Mouse (Mus musculus): Measurements from ENCODE around the gene Mus81. TPM values are rescaled to one million over a fixed set of nuclear protein-coding genes. Genes with fewer than 3 reads are reported as not detected.

Gene Mus81
- polyA plus RNA-seq, 1 experiment from 2014 or later, result 38.4 TPM

DNA sequence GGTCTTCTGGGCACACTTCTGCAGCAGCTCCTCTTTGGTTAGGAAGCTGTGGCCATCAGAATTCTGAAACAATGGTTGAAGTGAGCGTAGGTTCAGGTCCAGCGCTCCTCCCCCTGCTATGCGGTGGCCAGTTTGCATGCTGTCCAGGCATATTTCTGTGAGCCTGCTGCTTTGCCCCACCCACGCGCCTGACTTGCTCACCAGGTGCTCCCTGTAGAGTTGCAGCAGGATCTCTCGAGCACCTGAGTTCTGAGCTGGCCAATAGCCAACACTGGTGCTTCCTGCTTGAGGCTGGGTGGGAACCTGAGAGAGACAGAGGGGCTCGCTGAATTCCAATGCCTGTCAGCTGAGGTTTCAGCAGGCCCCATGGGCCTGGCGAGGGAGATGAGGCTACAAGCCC lies 1.9 kb downstream of the Mus81 start:
- H3K9me3 ChIP-seq (ENCODE audit: control insufficient read depth, low read length), result no peaks in the 10 kb centered on the region
- no peaks in the 10 kb centered on the region for H3K27me3 ChIP-seq (ENCODE audit: control insufficient read depth, insufficient read depth, low read length)
- ATAC-seq (ENCODE audit: low FRiP score) (no peak), DNase-seq (ENCODE audit: low spot score, missing footprints) (no peak)
- H3K9ac ChIP-seq (ENCODE audit: low read length), result no peak overlapping the region; the same call in 1 of the 2 replicates
- 89% methylated on average over 8 of the region's 8 CpGs for WGBS
- no peak overlapping the region for H3K27ac ChIP-seq (ENCODE audit: low read depth, low read length)
- H3K36me3 ChIP-seq (ENCODE audit: control insufficient read depth, insufficient read depth, low read length), result no peaks in the 10 kb centered on the region; the same call in none of the 2 replicates
- no peak overlapping the region for H3K4me2 ChIP-seq
- H3K4me3 ChIP-seq (ENCODE audit: low read depth, low read length), result no peak overlapping the region
- peaks cover 20% of the 10 kb centered on the region for H3K4me1 ChIP-seq (ENCODE audit: control insufficient read depth, insufficient read depth, low read length)

DNA sequence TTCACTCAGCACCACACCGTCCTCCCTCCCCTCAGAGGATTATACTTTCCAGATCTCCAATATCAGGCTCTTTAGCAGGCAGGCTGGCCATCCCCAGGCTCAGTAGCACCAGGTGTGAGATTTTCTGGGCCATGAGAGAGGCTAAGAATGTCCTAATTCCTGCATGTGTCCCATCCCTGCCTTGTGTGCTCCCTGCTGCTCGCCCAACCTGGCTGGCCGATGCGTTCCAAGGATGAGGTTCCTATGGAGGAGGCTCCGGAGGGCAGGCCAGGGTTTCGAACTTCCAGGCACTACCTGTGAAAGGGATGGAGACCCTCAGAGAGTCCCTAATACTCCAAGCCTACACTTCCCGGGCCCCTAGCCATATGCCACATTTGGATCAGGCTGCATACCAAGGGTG lies 2.4 kb downstream of the Mus81 start:
- ATAC-seq (ENCODE audit: low FRiP score) (no peak), DNase-seq (ENCODE audit: low spot score, missing footprints) (no peak)
- Histone ChIP-seq H3K4me2 (no peak overlapping the region), H3K9ac (ENCODE audit: low read length) (no peak overlapping the region; the same call in 1 of the 2 replicates), H3K9me3 (ENCODE audit: control insufficient read depth, low read length) (no peaks in the 10 kb centered on the region), H3K36me3 (ENCODE audit: control insufficient read depth, insufficient read depth, low read length) (no peaks in the 10 kb centered on the region; the same call in none of the 2 replicates), H3K4me1 (ENCODE audit: control insufficient read depth, insufficient read depth, low read length) (peaks cover 20% of the 10 kb centered on the region), H3K27me3 (ENCODE audit: control insufficient read depth, insufficient read depth, low read length) (no peaks in the 10 kb centered on the region), H3K27ac (ENCODE audit: low read depth, low read length) (no peak overlapping the region), H3K4me3 (ENCODE audit: low read depth, low read length) (no peak overlapping the region)
- 91% methylated on average over 7 of the region's 7 CpGs for WGBS

DNA sequence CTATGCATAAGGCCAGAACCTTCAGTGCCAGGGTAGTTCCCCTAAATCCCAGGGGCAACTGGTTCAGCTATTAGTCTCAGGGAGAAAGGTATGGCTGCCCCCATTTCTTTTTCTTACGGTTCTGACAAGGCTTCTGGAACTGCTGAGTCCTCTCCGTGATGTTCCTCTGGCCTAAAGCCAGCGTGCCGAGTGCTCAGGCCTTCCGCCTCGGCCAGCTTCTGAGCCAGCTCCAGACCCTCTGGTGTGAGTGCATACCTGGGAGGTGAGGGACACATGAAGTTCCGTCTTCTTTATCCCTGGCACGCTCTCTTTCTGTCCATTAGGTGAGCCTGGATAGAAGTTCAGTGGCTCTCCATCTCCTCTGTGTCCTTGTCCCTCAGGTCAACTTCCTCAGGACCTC lies 2.8 kb downstream of the Mus81 start:
- WGBS, result 95% methylated on average over 8 of the region's 8 CpGs

DNA sequence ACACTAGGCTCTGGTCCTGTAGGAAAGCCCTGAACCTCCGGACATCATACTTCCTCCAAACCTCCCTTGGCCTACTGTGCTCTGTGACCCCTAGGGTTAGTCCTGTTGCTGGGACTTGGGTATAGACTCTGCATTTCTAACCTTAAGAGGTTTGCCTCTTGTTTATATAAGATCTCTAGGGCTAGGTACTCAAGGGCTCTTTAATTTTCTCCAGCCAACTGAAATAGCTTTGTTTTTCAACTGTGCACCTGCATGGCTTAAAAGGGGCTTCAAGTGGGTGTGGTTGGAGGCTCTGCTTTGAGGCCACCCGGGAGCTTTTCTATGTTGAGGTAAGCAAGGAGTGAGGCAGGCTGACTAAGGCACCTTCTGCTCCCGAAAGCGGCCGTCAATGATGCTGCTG lies 3.7 kb downstream of the Mus81 start:
- H3K4me3 ChIP-seq (ENCODE audit: low read depth, low read length), result no peak overlapping the region
- H3K9ac ChIP-seq (ENCODE audit: low read length), result no peak overlapping the region
- H3K4me2 ChIP-seq, result no peak overlapping the region
- ATAC-seq (ENCODE audit: low FRiP score) (no peak), DNase-seq (ENCODE audit: low spot score, missing footprints) (no peak)
- no peaks in the 10 kb centered on the region; the same call in none of the 2 replicates for H3K36me3 ChIP-seq (ENCODE audit: control insufficient read depth, insufficient read depth, low read length)
- peaks cover 15% of the 10 kb centered on the region for H3K4me1 ChIP-seq (ENCODE audit: control insufficient read depth, insufficient read depth, low read length)
- no peaks in the 10 kb centered on the region for H3K9me3 ChIP-seq (ENCODE audit: control insufficient read depth, low read length)
- H3K27ac ChIP-seq (ENCODE audit: low read depth, low read length), result no peak overlapping the region
- H3K27me3 ChIP-seq (ENCODE audit: control insufficient read depth, insufficient read depth, low read length), result no peaks in the 10 kb centered on the region
- WGBS, result 88% methylated on average over 5 of the region's 5 CpGs

More for the DNA sequence above, 2.8 kb downstream of the Mus81 start:
- H3K9ac ChIP-seq (ENCODE audit: low read length), result no peak overlapping the region
- no peak for ATAC-seq (ENCODE audit: low FRiP score)
- H3K9me3 ChIP-seq (ENCODE audit: control insufficient read depth, low read length), result no peaks in the 10 kb centered on the region
- H3K27ac ChIP-seq (ENCODE audit: low read depth, low read length), result no peak overlapping the region
- H3K4me3 ChIP-seq (ENCODE audit: low read depth, low read length), result no peak overlapping the region
- H3K4me1 ChIP-seq (ENCODE audit: control insufficient read depth, insufficient read depth, low read length), result peaks cover 20% of the 10 kb centered on the region
- no peaks in the 10 kb centered on the region; the same call in none of the 2 replicates for H3K36me3 ChIP-seq (ENCODE audit: control insufficient read depth, insufficient read depth, low read length)
- no peak overlapping the region for H3K4me2 ChIP-seq
- DNase-seq (ENCODE audit: low spot score, missing footprints), result no peak
- H3K27me3 ChIP-seq (ENCODE audit: control insufficient read depth, insufficient read depth, low read length), result no peaks in the 10 kb centered on the region

DNA sequence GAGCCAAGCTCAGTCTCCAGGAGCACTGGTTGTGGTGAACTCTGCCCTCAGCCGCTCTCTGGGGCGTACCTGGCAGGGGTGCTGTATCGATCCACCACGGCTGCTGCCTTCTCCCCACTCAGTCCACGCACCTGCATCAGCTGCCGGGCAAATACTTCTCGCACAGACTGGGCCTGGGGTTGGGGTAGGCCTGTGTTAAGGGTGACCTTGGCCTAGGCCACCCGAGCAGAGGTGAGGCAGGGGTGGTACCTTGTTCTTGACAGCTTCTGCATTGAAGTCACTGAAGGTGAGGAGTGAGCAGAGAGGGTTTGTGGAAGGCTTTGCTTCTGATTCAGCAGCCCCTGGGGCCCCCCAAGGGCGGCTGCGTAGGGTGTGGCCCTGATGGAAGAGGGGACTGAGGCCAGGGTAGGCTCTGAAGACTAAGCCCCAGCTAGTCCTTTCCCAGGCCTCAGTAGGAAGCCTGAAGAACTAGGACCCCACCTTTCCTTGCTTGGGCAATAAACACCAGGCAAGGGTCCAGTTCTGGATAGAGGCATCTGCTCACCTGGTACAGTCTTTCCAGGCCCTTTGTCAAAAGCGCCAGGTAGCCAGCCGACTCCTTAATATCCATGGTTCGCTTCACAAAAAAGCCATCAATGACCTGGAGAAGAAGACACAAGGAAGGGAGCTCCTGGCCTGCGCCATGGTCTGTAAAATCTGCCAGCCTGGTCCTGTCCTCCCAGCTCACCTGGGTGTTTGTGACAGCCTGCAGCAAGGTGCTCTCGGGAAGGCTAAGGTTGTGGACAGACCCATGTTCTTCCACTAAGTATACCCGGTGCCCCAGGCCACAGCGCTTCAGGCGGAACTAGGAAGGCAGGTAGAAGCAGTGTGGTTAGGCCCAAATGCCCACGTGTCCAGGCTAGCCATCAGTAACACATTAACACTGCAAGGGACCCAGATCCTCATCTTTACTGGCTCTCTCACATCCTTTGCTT lies 4.5 kb downstream of the Mus81 start:
- Histone ChIP-seq H3K4me2 (no peak overlapping the region), H3K36me3 (ENCODE audit: control insufficient read depth, insufficient read depth, low read length) (no peaks in the 10 kb centered on the region; the same call in none of the 2 replicates), H3K9ac (ENCODE audit: low read length) (no peak overlapping the region), H3K27me3 (ENCODE audit: control insufficient read depth, insufficient read depth, low read length) (no peaks in the 10 kb centered on the region), H3K4me1 (ENCODE audit: control insufficient read depth, insufficient read depth, low read length) (peaks cover 12% of the 10 kb centered on the region), H3K27ac (ENCODE audit: low read depth, low read length) (no peak overlapping the region), H3K9me3 (ENCODE audit: control insufficient read depth, low read length) (no peaks in the 10 kb centered on the region), H3K4me3 (ENCODE audit: low read depth, low read length) (no peak overlapping the region)
- 90% methylated on average over 19 of the region's 19 CpGs for WGBS
- no peak for DNase-seq (ENCODE audit: low spot score, missing footprints)
- no peak for ATAC-seq (ENCODE audit: low FRiP score)

DNA sequence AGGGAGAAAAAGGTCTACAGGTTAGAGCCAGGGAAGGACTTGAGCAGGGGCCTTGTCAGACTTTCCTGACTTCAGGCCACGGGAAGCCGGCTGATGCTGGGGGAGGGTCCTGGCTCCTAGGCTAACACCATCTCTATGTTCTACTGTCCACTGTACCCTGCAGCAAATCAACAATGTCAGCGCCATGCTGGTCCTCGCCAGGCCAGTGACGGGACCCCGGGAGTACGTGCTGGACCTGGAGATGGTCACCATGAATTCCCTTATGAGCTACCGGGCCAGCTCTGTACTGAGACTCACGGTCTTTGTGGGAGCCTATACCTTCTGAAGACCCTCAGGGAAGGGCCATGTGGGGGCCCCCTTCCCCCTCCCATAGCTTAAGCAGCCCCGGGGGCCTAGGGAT lies 6.8 kb downstream of the Mus81 start:
- ATAC-seq (ENCODE audit: low FRiP score) (no peak), DNase-seq (ENCODE audit: low spot score, missing footprints) (no peak)
- H3K36me3 ChIP-seq (ENCODE audit: control insufficient read depth, insufficient read depth, low read length), result no peaks in the 10 kb centered on the region; the same call in none of the 2 replicates
- H3K27me3 ChIP-seq (ENCODE audit: control insufficient read depth, insufficient read depth, low read length), result no peaks in the 10 kb centered on the region
- H3K9me3 ChIP-seq (ENCODE audit: control insufficient read depth, low read length), result no peaks in the 10 kb centered on the region
- H3K4me3 ChIP-seq (ENCODE audit: low read depth, low read length), result no peak overlapping the region
- 89% methylated on average over 10 of the region's 10 CpGs for WGBS
- no peak overlapping the region for H3K4me2 ChIP-seq
- H3K27ac ChIP-seq (ENCODE audit: low read depth, low read length), result no peak overlapping the region
- H3K4me1 ChIP-seq (ENCODE audit: control insufficient read depth, insufficient read depth, low read length), result no peaks in the 10 kb centered on the region
- H3K9ac ChIP-seq (ENCODE audit: low read length), result no peak overlapping the region

DNA sequence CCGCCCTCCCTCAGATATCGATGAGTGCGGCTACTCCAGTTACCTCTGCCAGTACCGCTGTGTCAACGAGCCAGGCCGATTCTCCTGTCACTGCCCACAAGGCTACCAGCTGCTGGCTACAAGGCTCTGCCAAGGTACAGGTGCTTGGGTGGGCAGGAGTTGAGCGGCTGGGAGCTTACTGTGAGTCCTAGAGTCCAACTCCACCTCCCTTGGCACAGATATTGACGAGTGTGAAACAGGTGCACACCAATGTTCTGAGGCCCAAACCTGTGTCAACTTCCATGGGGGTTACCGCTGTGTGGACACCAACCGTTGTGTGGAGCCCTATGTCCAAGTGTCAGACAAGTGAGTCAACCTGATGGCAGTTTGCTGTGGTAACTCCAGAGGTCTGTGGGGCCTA lies 8.2 kb downstream of the Mus81 start:
- Histone ChIP-seq H3K4me2 (no peak overlapping the region), H3K27ac (ENCODE audit: low read depth, low read length) (no peak overlapping the region), H3K9me3 (ENCODE audit: control insufficient read depth, low read length) (no peaks in the 10 kb centered on the region), H3K9ac (ENCODE audit: low read length) (no peak overlapping the region), H3K36me3 (ENCODE audit: control insufficient read depth, insufficient read depth, low read length) (no peaks in the 10 kb centered on the region; the same call in none of the 2 replicates), H3K4me1 (ENCODE audit: control insufficient read depth, insufficient read depth, low read length) (peaks cover 5% of the 10 kb centered on the region), H3K4me3 (ENCODE audit: low read depth, low read length) (no peak overlapping the region), H3K27me3 (ENCODE audit: control insufficient read depth, insufficient read depth, low read length) (no peaks in the 10 kb centered on the region)
- ATAC-seq (ENCODE audit: low FRiP score), result no peak
- WGBS, result 94% methylated on average over 10 of the region's 10 CpGs
- DNase-seq (ENCODE audit: low spot score, missing footprints), result no peak

DNA sequence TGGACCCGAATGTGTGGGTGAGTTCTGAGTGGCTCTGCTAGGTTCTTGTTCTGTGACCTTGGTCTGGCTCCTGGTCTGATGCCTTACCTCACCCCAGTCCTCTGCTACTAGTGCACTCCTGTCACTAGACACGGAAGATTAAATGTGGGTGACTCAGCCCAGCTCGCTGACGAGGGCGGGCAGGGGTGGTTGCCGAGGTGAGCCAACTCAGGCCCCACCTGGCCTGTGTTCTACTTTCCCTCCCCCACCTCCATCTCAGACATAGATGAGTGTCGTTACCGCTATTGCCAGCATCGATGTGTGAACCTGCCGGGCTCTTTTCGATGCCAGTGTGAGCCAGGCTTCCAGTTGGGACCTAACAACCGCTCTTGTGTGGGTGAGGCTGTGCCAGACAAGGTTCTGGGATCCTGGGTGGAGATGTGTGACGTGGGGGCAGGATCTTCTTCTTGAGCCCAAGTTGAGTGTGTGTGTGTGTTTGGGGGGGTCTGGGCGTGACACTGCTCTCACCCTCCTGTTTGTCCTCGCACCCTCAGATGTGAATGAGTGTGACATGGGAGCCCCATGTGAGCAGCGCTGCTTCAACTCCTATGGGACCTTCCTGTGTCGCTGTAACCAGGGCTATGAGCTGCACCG lies 10.4 kb downstream of the Mus81 start:
- Histone ChIP-seq H3K4me1 (ENCODE audit: control insufficient read depth, insufficient read depth, low read length) (peaks cover 15% of the 10 kb centered on the region), H3K4me2 (no peak overlapping the region), H3K9me3 (ENCODE audit: control insufficient read depth, low read length) (no peaks in the 10 kb centered on the region), H3K9ac (ENCODE audit: low read length) (no peak overlapping the region), H3K4me3 (ENCODE audit: low read depth, low read length) (no peak overlapping the region), H3K36me3 (ENCODE audit: control insufficient read depth, insufficient read depth, low read length) (no peaks in the 10 kb centered on the region; the same call in 1 of the 2 replicates), H3K27me3 (ENCODE audit: control insufficient read depth, insufficient read depth, low read length) (0 out of 2 replicates have a peak, but pooled peaks cover 2% of the 10 kb centered on the region), H3K27ac (ENCODE audit: low read depth, low read length) (no peak overlapping the region)
- ATAC-seq (ENCODE audit: low FRiP score) (no peak), DNase-seq (ENCODE audit: low spot score, missing footprints) (no peak)
- WGBS, result 93% methylated on average over 18 of the region's 18 CpGs

Measured in midbrain, embryonic 11.5 days (tissue).